Mouse (Mus musculus): ENCODE results near the gene Tmem248. TPM values are rescaled to one million over a fixed set of nuclear protein-coding genes. Genes with fewer than 3 reads are reported as not detected.

The Tmem248 gene
- polyA plus RNA-seq, 1 experiment from 2014 or later = 30.7 TPM

DNA sequence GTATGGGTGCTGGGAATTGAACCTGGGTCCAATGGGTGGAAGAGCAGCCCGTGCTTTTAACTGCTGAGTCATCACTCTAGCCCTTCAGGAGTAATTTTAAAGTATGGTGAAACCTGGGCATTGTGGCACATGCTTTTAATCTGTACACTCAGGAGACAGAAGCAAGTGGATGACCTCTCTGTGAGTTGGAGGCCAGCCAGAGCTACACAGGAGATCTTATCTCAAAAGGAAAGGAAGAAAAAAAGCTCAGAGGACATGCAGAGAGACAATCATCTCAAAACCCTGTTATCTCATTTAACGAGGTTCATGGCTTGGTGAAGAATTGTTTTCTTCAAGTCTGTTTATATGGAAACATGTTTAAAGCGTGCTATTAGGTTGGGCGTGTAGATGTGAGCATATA lies 12.9 kb upstream of the Tmem248 start:
- WGBS (ENCODE audit: insufficient replicate concordance) = 68% methylated on average over 4 of the region's 4 CpGs
- Histone ChIP-seq H3K9ac (no peak overlapping the region), H3K27me3 (no peaks in the 10 kb centered on the region), H3K4me2 (no peak overlapping the region), H3K36me3 (peaks cover 81% of the 10 kb centered on the region), H3K4me3 (replicated peaks) (no peak overlapping the region), H3K27ac (no peak overlapping the region), H3K9me3 (replicated peaks) (no peaks in the 10 kb centered on the region), H3K4me1 (replicated peaks) (peaks cover 10% of the 10 kb centered on the region)
- DNase-seq (no peak), ATAC-seq (ENCODE audit: low read depth) (no peak)

DNA sequence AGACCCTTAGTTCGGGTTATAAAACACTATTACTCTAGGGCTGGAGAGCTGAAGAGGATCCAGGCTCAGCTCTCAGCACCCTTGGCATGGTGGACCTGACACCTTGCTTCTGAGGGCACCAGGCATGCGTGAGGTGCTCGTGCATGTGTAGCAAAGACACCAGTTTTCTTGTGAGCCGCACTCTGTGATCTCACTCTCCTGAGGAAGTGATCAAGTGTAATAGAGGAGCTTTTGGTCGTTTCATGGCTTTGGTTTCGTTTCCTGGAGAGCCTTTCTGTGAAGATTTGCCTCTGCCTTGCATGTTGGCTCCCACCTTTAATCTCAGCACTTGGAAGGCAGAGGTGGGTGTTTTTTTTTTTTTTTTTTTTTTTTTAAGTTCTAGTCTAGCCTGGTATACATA lies 12.3 kb upstream of the Tmem248 start:
- DNase-seq (no peak), ATAC-seq (ENCODE audit: low read depth) (no peak)
- Histone ChIP-seq H3K4me3 (replicated peaks) (no peak overlapping the region), H3K36me3 (peaks cover 83% of the 10 kb centered on the region), H3K27me3 (no peaks in the 10 kb centered on the region), H3K9ac (no peak overlapping the region), H3K27ac (no peak overlapping the region), H3K9me3 (replicated peaks) (no peaks in the 10 kb centered on the region), H3K4me2 (no peak overlapping the region), H3K4me1 (replicated peaks) (peaks cover 10% of the 10 kb centered on the region)
- 80% methylated on average over 6 of the region's 6 CpGs for WGBS (ENCODE audit: insufficient replicate concordance)

DNA sequence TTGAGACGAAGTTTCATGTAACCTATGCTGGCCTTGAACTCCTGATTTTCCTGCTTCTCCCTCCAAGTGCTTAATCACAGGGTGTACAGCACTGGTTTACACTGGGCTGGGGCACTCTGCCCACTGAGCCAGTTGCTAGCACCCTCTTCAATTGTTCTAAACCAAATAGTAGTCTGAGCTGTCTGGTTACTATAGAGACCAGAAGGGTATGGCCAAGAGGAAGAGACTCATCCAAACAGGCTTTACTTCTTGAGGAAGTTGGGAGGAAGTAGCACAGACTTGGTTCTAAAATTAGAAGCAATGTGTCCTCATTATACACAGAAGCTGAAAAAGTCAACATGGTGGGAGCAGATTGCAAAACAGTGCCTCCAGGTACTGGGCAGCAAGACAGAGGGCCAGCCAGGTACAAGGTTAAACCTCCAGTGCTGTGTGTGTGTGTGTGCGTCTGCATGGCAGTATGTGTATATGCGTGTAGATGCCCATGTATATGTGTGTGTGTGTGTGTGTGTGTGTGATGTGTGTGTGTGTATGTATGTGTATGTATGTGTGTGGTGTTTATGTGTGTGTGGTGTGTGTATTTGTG lies 11.3 kb upstream of the Tmem248 start:
- DNase-seq (no peak), ATAC-seq (ENCODE audit: low read depth) (peak; percentile 61; the same call in 1 of the 2 replicates)
- H3K36me3 ChIP-seq = peaks cover 85% of the 10 kb centered on the region
- no peaks in the 10 kb centered on the region for H3K9me3 ChIP-seq (replicated peaks)
- H3K27ac ChIP-seq = no peak overlapping the region; the same call in 1 of the 2 replicates
- no peak overlapping the region for H3K9ac ChIP-seq
- peaks cover 10% of the 10 kb centered on the region for H3K4me1 ChIP-seq (replicated peaks)
- H3K4me2 ChIP-seq = no peak overlapping the region; the same call in 1 of the 2 replicates
- WGBS (ENCODE audit: insufficient replicate concordance) = 86% methylated on average over 3 of the region's 3 CpGs
- H3K27me3 ChIP-seq = no peaks in the 10 kb centered on the region
- no peak overlapping the region for H3K4me3 ChIP-seq (replicated peaks)

DNA sequence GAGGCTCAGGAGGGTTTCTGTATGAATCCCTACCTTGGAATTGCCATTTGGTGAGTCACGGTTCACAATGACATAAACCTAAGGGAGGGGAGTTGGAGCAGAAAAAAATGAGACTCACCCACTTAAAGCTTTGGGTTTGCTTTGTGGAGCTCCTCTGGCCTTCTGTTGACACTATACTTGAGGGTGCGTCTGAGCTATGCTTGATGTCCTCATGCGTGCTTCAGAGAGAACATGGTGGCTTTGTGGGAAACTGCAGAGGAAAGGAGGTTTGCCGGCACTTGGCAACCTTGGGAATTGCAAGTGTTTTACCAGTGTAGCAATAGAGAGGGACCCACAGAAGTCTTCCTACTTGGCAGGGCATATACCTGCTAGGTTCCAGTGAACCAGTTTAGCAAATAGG lies 9.6 kb upstream of the Tmem248 start:
- no peak overlapping the region for H3K27ac ChIP-seq
- DNase-seq (no peak), ATAC-seq (ENCODE audit: low read depth) (no peak)
- H3K4me3 ChIP-seq (replicated peaks) = no peak overlapping the region
- no peak overlapping the region for H3K9ac ChIP-seq
- H3K4me1 ChIP-seq (replicated peaks) = peaks cover 10% of the 10 kb centered on the region
- peaks cover 90% of the 10 kb centered on the region for H3K36me3 ChIP-seq
- no peaks in the 10 kb centered on the region for H3K27me3 ChIP-seq
- H3K9me3 ChIP-seq (replicated peaks) = no peaks in the 10 kb centered on the region
- WGBS (ENCODE audit: insufficient replicate concordance) = 89% methylated on average over 4 of the region's 4 CpGs
- H3K4me2 ChIP-seq = no peak overlapping the region

DNA sequence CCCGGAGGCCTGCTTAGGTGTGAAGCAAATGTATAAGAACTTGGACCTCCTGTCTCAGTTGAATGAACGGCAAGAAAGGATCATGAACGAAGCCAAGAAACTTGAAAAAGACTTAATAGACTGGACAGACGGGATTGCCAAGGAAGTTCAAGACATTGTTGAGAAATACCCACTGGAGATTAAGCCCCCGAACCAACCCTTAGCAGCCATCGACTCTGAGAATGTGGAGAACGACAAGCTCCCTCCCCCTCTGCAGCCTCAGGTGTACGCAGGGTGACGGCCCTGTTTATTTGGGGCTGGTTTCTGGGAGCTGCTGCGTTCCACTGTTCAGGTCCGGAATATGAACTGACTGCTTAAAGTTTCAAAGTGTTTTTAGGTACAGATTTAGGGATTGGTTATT lies 3.9 kb upstream of the Tmem248 start:
- 86% methylated on average over 11 of the region's 11 CpGs for WGBS (ENCODE audit: insufficient replicate concordance)
- Histone ChIP-seq H3K4me3 (replicated peaks) (no peak overlapping the region), H3K36me3 (peaks cover 67% of the 10 kb centered on the region), H3K27ac (no peak overlapping the region), H3K4me1 (replicated peaks) (no peaks in the 10 kb centered on the region), H3K9me3 (replicated peaks) (no peaks in the 10 kb centered on the region), H3K4me2 (no peak overlapping the region), H3K27me3 (no peaks in the 10 kb centered on the region), H3K9ac (no peak overlapping the region)
- DNase-seq = no peak
- no peak for ATAC-seq (ENCODE audit: low read depth)

DNA sequence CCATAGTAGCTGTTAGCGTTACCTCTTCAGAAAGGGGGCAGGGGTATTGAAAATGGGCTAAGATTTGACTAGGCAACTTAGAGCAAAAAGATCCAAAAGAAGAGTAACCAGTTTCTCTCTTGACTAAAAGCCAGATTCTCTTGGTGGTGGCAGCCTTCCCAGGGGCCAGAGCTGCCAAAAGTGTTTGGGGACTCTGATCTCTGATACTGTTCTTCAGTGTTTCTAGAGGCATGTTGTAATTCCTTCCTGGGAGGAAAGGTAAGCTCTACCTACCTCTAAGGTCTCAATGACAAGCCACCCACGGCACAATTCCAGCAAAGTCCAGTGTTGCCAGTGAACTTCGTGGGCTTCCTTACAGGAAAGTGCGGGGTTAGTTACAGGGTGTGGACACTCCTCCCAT lies 525 bp downstream of the Tmem248 start:
- H3K27me3 ChIP-seq = no peaks in the 10 kb centered on the region
- no peak overlapping the region for H3K9ac ChIP-seq
- peaks cover 23% of the 10 kb centered on the region for H3K36me3 ChIP-seq
- 75% methylated on average over 4 of the region's 4 CpGs for WGBS (ENCODE audit: insufficient replicate concordance)
- no peak for ATAC-seq (ENCODE audit: low read depth)
- no peak overlapping the region for H3K4me3 ChIP-seq (replicated peaks)
- H3K4me1 ChIP-seq (replicated peaks) = peaks cover 12% of the 10 kb centered on the region
- no peak overlapping the region for H3K27ac ChIP-seq
- DNase-seq = no peak
- H3K4me2 ChIP-seq = no peak overlapping the region
- H3K9me3 ChIP-seq (replicated peaks) = peaks cover 3% of the 10 kb centered on the region; the same call in 1 of the 2 replicates

DNA sequence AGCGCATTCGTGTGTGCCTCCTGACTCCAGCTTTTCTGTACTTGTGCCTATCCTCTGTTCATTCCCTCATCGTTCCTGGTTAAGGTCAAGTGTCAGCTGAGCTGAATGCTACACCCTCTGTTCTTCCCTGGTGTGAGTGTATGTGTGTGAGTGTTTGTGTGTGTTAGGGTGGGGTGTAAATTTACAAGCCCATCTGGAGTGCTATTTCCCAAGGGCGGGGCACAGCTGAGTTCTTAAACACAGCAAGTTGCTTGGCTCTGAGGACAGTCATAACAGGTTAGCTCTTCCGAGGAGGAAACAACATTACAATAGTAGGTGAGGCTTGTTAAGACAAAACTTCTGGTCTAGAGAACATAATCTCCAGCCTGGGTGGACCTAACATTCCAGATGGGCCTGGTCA lies 1.5 kb downstream of the Tmem248 start:
- ATAC-seq (ENCODE audit: low read depth) (no peak), DNase-seq (no peak)
- Histone ChIP-seq H3K4me1 (replicated peaks) (peaks cover 16% of the 10 kb centered on the region), H3K36me3 (peaks cover 14% of the 10 kb centered on the region), H3K27me3 (no peaks in the 10 kb centered on the region), H3K4me2 (no peak overlapping the region), H3K27ac (no peak overlapping the region), H3K9ac (no peak overlapping the region), H3K4me3 (replicated peaks) (no peak overlapping the region), H3K9me3 (replicated peaks) (peaks cover 3% of the 10 kb centered on the region; the same call in 1 of the 2 replicates)
- 82% methylated on average over 5 of the region's 5 CpGs for WGBS (ENCODE audit: insufficient replicate concordance)

DNA sequence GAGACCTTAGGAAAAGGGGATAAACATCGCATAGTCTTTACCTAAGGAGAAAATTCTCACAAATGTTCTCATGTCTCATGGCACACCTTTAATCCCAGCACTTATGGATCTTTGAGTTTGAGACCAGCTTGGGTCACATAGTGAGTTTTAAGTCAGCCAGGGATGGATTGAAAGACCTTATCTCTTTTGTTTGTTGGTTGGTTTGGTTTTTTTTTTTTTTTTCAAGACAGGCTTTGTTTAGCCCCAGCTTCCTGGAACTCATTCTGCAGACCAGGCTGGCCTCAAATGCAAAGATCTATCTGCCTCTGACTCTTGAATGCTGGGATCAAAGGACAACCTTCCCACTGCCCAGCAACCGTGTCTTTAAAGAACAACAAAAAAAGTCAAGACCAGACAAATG lies 4.4 kb downstream of the Tmem248 start:
- 50% methylated on average over 2 of the region's 2 CpGs for WGBS (ENCODE audit: insufficient replicate concordance)
- H3K9me3 ChIP-seq (replicated peaks) = peaks cover 3% of the 10 kb centered on the region; the same call in 1 of the 2 replicates
- DNase-seq (no peak), ATAC-seq (ENCODE audit: low read depth) (no peak)
- H3K9ac ChIP-seq = peak overlapping the region; percentile 100
- peak overlapping the region; percentile 86 for H3K4me2 ChIP-seq
- peaks cover 39% of the 10 kb centered on the region for H3K4me1 ChIP-seq (replicated peaks)
- H3K27ac ChIP-seq = peak overlapping the region; percentile 72
- H3K27me3 ChIP-seq = no peaks in the 10 kb centered on the region
- H3K36me3 ChIP-seq = peaks cover 22% of the 10 kb centered on the region
- H3K4me3 ChIP-seq (replicated peaks) = peak overlapping the region; percentile 100

DNA sequence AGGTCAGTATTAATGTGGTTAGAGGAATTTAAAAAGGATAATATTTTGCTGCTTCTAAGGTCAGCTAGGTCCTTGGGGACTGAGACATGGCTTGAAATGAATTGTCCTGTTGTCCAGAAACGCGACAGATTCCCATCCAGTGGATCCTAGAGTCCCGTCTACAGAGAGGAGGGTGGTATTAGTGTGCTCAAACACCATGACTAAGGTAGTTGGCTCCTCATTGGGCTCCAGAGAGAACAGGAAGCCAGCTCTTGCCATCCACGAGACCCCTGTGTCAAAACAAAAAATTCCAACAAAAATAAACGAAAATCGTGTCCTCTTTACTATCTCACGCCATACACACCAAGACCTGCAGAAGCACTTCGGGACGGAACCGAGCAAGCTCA lies 4.9 kb downstream of the Tmem248 start:
- Histone ChIP-seq H3K9ac (peak overlapping the region; percentile 100), H3K27me3 (no peaks in the 10 kb centered on the region), H3K9me3 (replicated peaks) (peaks cover 3% of the 10 kb centered on the region; the same call in 1 of the 2 replicates), H3K36me3 (peaks cover 25% of the 10 kb centered on the region), H3K4me3 (replicated peaks) (peak overlapping the region; percentile 100), H3K4me1 (replicated peaks) (peaks cover 40% of the 10 kb centered on the region), H3K27ac (peak overlapping the region; percentile 72), H3K4me2 (peak overlapping the region; percentile 86)
- DNase-seq (no peak), ATAC-seq (ENCODE audit: low read depth) (peak; percentile 47)
- WGBS (ENCODE audit: insufficient replicate concordance) = 3% methylated on average over 10 of the region's 10 CpGs

DNA sequence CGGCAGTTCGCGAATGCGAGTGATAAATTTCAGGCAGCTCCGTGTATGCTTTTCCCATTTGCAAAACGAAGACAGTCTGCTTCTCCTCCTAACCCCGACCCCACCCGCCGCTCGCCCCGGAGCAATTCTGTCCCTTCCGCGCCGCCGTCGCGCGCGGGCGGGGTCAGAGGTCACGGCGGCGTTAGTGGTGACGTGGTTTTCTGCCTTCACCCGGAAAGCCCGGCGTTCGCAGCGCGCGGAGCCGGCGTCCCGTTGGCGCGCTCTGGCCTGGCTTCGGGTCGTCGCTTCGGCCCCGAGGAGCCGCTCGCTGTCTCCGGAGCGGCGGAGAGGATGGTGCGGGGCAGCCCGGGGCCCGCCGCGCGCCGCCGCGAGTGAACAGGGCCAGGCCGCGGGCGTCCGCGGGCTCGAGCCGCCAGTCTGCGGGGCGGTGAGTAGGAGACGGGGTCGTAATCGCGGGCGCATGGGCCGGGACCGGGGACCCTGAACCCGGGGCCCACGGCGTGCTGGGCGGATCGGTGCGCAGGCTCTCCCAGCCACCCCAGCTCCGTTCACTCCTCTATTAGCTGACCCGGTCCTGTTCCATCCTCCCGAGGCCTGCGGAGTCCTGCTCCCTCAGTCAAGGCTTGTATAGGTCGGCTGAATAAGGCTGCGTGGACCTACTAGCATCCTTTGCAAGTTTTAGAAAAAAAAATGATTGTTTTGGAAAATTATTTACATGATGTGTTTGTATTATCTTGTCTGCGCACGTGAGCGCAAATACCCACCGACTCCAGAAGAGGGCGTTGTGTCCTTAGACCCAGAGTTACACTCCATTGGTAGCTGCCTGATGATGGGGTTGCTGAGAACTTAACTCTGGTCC lies 5.5 kb downstream of the Tmem248 start:
- peak overlapping the region; percentile 90 for H3K27ac ChIP-seq
- H3K4me3 ChIP-seq (replicated peaks) = peak overlapping the region; percentile 100
- peak overlapping the region; percentile 86 for H3K4me2 ChIP-seq
- H3K27me3 ChIP-seq = no peaks in the 10 kb centered on the region
- H3K4me1 ChIP-seq (replicated peaks) = peaks cover 43% of the 10 kb centered on the region
- ATAC-seq (ENCODE audit: low read depth) (peak; percentile 87), DNase-seq (peak; percentile 90)
- under 1% methylated on average over 81 of the region's 88 CpGs for WGBS (ENCODE audit: insufficient replicate concordance)
- H3K9me3 ChIP-seq (replicated peaks) = peaks cover 3% of the 10 kb centered on the region; the same call in 1 of the 2 replicates
- H3K36me3 ChIP-seq = peaks cover 25% of the 10 kb centered on the region
- peak overlapping the region; percentile 100 for H3K9ac ChIP-seq

DNA sequence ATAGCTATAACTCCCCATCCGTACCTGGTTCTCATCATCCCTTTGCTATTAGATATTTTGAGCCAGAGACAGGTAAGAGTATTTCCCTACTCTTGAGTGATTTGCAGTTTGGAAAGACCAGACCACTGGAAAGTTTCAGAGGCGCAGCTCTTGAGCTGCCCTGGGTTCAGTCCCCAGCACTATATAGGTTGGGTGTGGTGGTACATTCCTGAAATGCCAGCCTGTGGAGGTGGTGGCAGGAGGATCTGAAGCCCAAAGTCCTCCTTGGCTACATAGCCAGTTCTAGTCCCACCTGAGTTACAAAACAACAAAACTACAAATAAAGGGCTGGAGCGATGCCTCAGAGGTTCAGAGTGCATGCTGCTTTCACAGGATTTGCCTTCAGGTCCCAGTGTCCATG lies 9.9 kb downstream of the Tmem248 start:
- H3K36me3 ChIP-seq = peaks cover 57% of the 10 kb centered on the region
- WGBS (ENCODE audit: insufficient replicate concordance) = 85% methylated on average over 3 of the region's 3 CpGs
- no peak for ATAC-seq (ENCODE audit: low read depth)

More for the DNA sequence above, 9.9 kb downstream of the Tmem248 start:
- Histone ChIP-seq H3K27ac (no peak overlapping the region), H3K9ac (no peak overlapping the region), H3K4me1 (replicated peaks) (peaks cover 39% of the 10 kb centered on the region), H3K9me3 (replicated peaks) (no peaks in the 10 kb centered on the region), H3K27me3 (no peaks in the 10 kb centered on the region), H3K4me3 (replicated peaks) (no peak overlapping the region), H3K4me2 (no peak overlapping the region)
- no peak for DNase-seq
